Mouse (Mus musculus): ENCODE data around the gene Adamts4. TPM values are rescaled to one million over a fixed set of nuclear protein-coding genes. Genes with fewer than 3 reads are reported as not detected.

Gene Adamts4
- polyA plus RNA-seq, 1 experiment from 2014 or later = 6.1 TPM

DNA sequence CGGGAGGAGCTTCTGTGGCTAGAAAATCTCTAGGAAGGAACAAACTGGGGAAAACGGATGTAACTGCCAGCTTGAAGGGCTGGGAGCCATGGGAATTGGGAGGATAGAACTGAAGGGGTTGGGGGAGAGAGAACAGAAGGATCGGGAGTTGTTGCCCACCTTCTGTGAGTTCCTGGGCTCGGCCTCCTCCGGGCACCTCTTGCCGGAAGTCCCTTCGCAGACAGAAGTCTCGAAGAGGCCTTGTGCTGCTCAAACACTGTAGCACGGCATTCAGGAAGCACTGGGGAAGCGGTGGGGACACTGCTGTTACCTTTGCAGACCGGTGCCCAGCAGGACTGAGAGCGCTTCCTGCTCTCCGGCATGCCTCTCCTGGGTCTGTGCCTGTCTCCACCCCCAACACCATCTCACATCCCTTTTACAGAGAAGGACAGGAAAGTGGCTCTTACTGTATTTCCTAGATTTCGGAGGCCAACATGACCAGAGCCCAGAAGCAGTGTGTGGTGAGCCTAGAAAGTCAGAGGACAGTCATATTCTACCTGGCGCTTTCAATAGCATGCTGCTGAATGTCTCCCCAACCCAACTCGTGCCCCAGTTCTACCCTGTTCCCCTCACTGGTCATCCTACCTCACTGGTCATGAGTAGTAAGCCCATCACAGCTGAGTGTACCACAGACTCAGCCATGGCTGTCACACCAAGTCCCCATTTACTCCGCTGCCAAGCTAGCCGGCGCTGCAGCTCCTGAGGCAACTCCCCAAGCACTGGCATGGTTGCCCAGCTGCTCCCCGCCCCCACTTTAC, 35.1 kb downstream of the Adamts4 start:
- 87% methylated on average over 20 of the region's 20 CpGs for WGBS
- H3K4me1 ChIP-seq (ENCODE audit: control insufficient read depth, insufficient read depth, low read length) = 0 out of 2 replicates have a peak, but pooled peaks cover under 1% of the 10 kb centered on the region
- H3K27me3 ChIP-seq (ENCODE audit: control insufficient read depth, insufficient read depth, low read length) = no peaks in the 10 kb centered on the region
- ATAC-seq (replicated peaks; ENCODE audit: insufficient number of reproducible peaks, low FRiP score, low TSS enrichment, low read depth) = no peak
- H3K4me2 ChIP-seq (ENCODE audit: low read depth, low read length) = no peak overlapping the region
- no peak overlapping the region for H3K9ac ChIP-seq (replicated peaks; ENCODE audit: low read length)
- H3K9me3 ChIP-seq (replicated peaks; ENCODE audit: control insufficient read depth, low read length) = no peaks in the 10 kb centered on the region
- H3K36me3 ChIP-seq (replicated peaks; ENCODE audit: control insufficient read depth, insufficient read depth, low read depth, low read length) = no peaks in the 10 kb centered on the region; the same call in none of the 2 replicates
- H3K27ac ChIP-seq (replicated peaks; ENCODE audit: low read depth, low read length) = no peak overlapping the region
- no peak overlapping the region for H3K4me3 ChIP-seq (ENCODE audit: low read depth, low read length)
- DNase-seq (ENCODE audit: low spot score) = no peak

- no peak for ATAC-seq (replicated peaks; ENCODE audit: insufficient number of reproducible peaks, low FRiP score, low TSS enrichment, low read depth)
- Histone ChIP-seq H3K27ac (replicated peaks; ENCODE audit: low read depth, low read length) (no peak overlapping the region), H3K9me3 (replicated peaks; ENCODE audit: control insufficient read depth, low read length) (no peaks in the 10 kb centered on the region), H3K4me1 (ENCODE audit: control insufficient read depth, insufficient read depth, low read length) (no peaks in the 10 kb centered on the region), H3K27me3 (ENCODE audit: control insufficient read depth, insufficient read depth, low read length) (no peaks in the 10 kb centered on the region), H3K4me2 (ENCODE audit: low read depth, low read length) (peak overlapping the region; percentile 67; the same call in 1 of the 2 replicates), H3K9ac (replicated peaks; ENCODE audit: low read length) (no peak overlapping the region), H3K36me3 (replicated peaks; ENCODE audit: control insufficient read depth, insufficient read depth, low read depth, low read length) (no peaks in the 10 kb centered on the region; the same call in none of the 2 replicates), H3K4me3 (ENCODE audit: low read depth, low read length) (0 out of 2 replicates have a peak overlapping the region, but pooled peaks have one; percentile 90)
- 90% methylated on average over 19 of the region's 19 CpGs for WGBS
- no peak for DNase-seq (ENCODE audit: low spot score)
Observed at GRCm38 (mm10) chr1:171286517-171286916, 36.3 kb downstream of the Adamts4 start.

DNA sequence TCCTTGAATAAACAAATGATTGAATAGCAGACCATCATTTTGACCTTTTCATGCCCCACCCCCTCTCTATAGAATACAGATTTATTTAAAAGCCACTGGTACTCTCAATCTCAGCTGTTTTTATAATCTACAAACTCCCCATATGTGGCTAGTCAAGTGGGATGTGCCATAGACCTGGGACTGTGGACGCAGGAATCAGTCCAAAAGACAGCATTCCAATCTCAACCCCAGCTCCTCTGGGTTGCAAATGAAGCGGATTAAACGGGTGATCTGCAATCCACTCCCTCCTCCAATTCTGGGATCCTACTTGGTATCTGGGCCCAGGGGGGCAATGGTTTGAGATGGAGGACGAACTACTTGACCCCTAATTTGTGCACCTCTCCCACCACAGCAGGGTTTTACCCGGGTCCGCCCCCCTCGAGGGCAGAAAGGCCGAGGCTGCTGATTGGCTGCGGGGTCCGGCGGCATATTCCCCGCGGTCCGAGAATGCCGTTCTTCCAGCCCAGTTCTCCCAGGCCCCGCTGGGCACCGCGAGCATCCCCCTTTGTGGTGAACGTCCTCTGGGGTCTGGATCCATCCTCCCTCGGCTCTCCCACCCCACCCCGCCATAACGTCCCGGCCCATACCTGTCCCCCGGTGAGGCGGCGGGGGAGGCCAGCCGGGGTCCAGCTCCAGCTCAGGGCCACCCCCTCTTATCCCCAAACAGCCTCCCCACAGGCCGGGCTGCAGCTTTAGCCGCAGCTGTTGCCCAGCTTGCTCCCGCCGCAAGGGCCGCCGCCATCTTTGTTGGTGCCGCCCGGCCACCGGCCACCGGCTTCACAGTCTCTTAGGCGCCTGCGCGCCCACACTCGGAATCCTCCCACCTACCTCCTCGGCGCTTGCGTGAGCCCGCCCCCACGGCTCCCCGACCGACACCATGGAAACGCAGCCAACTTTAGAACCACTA, 37.2 kb downstream of the Adamts4 start, which contains the start of gene Usp21:
Gene Usp21 (minus strand): TSS at position 856 of the 946 bp plus-strand sequence.
- Histone ChIP-seq H3K27me3 (ENCODE audit: control insufficient read depth, insufficient read depth, low read length) (no peaks in the 10 kb centered on the region), H3K4me3 (ENCODE audit: low read depth, low read length) (peak within 1 kb of the TSS; percentile 90), H3K9ac (replicated peaks; ENCODE audit: low read length) (peak within 1 kb of the TSS; percentile 99), H3K9me3 (replicated peaks; ENCODE audit: control insufficient read depth, low read length) (no peaks in the 10 kb centered on the region), H3K4me1 (ENCODE audit: control insufficient read depth, insufficient read depth, low read length) (no peaks in the 10 kb centered on the region), H3K36me3 (replicated peaks; ENCODE audit: control insufficient read depth, insufficient read depth, low read depth, low read length) (no peaks in the 10 kb centered on the region; the same call in none of the 2 replicates), H3K4me2 (ENCODE audit: low read depth, low read length) (peak within 1 kb of the TSS; percentile 67), H3K27ac (replicated peaks; ENCODE audit: low read depth, low read length) (peak within 1 kb of the TSS; percentile 88)
- ATAC-seq (replicated peaks; ENCODE audit: insufficient number of reproducible peaks, low FRiP score, low TSS enrichment, low read depth) (peak; percentile 91), DNase-seq (ENCODE audit: low spot score) (peak; percentile 96)
- WGBS = 1% methylated on average over 48 of the region's 49 CpGs

- Histone ChIP-seq H3K4me3 (ENCODE audit: low read depth, low read length) (peak overlapping the region; percentile 90; the same call in 1 of the 2 replicates), H3K36me3 (replicated peaks; ENCODE audit: control insufficient read depth, insufficient read depth, low read depth, low read length) (no peaks in the 10 kb centered on the region; the same call in none of the 2 replicates), H3K9ac (replicated peaks; ENCODE audit: low read length) (no peak overlapping the region), H3K27me3 (ENCODE audit: control insufficient read depth, insufficient read depth, low read length) (no peaks in the 10 kb centered on the region), H3K4me1 (ENCODE audit: control insufficient read depth, insufficient read depth, low read length) (no peaks in the 10 kb centered on the region), H3K9me3 (replicated peaks; ENCODE audit: control insufficient read depth, low read length) (no peaks in the 10 kb centered on the region), H3K27ac (replicated peaks; ENCODE audit: low read depth, low read length) (peak overlapping the region; percentile 88; the same call in 1 of the 2 replicates), H3K4me2 (ENCODE audit: low read depth, low read length) (peak overlapping the region; percentile 67; the same call in 1 of the 2 replicates)
- ATAC-seq (replicated peaks; ENCODE audit: insufficient number of reproducible peaks, low FRiP score, low TSS enrichment, low read depth) = no peak
- no peak for DNase-seq (ENCODE audit: low spot score)
- 66% methylated on average over 4 of the region's 4 CpGs for WGBS
Observed at GRCm38 (mm10) chr1:171288328-171288727, 38.1 kb downstream of the Adamts4 start.

- H3K4me2 ChIP-seq (ENCODE audit: low read depth, low read length) = no peak overlapping the region
- no peak overlapping the region for H3K27ac ChIP-seq (replicated peaks; ENCODE audit: low read depth, low read length)
- no peaks in the 10 kb centered on the region for H3K27me3 ChIP-seq (ENCODE audit: control insufficient read depth, insufficient read depth, low read length)
- no peaks in the 10 kb centered on the region for H3K9me3 ChIP-seq (replicated peaks; ENCODE audit: control insufficient read depth, low read length)
- H3K36me3 ChIP-seq (replicated peaks; ENCODE audit: control insufficient read depth, insufficient read depth, low read depth, low read length) = no peaks in the 10 kb centered on the region; the same call in none of the 2 replicates
- DNase-seq (ENCODE audit: low spot score) (no peak), ATAC-seq (replicated peaks; ENCODE audit: insufficient number of reproducible peaks, low FRiP score, low TSS enrichment, low read depth) (no peak)
- no peak overlapping the region for H3K9ac ChIP-seq (replicated peaks; ENCODE audit: low read length)
- H3K4me1 ChIP-seq (ENCODE audit: control insufficient read depth, insufficient read depth, low read length) = no peaks in the 10 kb centered on the region
- WGBS = 84% methylated on average over 3 of the region's 3 CpGs
- H3K4me3 ChIP-seq (ENCODE audit: low read depth, low read length) = no peak overlapping the region
Observed at GRCm38 (mm10) chr1:171293351-171293750, 43.1 kb downstream of the Adamts4 start.

DNA sequence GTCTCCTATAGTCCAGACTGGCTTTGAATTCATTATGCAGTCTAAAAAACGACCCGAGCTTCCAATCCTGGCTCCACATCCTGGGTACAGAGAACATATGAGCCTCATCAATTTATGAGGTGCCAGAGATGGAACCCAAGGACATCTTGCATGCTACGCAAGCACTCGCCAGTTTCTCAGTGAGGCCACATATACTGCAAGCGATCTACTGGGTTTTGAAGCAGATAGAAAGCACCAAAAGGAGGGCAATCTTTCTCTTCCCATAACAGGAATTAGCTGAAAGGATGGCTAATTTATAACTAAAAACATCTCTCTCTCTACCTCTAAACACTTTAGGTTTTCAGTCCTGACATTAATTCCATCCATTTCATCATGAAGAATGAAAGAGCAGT, 43.7 kb downstream of the Adamts4 start:
- H3K4me2 ChIP-seq (ENCODE audit: low read depth, low read length) = peak overlapping the region; percentile 46
- H3K9me3 ChIP-seq (replicated peaks; ENCODE audit: control insufficient read depth, low read length) = no peaks in the 10 kb centered on the region
- no peaks in the 10 kb centered on the region for H3K27me3 ChIP-seq (ENCODE audit: control insufficient read depth, insufficient read depth, low read length)
- peak overlapping the region; percentile 71 for H3K4me3 ChIP-seq (ENCODE audit: low read depth, low read length)
- peak overlapping the region; percentile 91 for H3K9ac ChIP-seq (replicated peaks; ENCODE audit: low read length)
- H3K27ac ChIP-seq (replicated peaks; ENCODE audit: low read depth, low read length) = peak overlapping the region; percentile 91; the same call in 1 of the 2 replicates
- ATAC-seq (replicated peaks; ENCODE audit: insufficient number of reproducible peaks, low FRiP score, low TSS enrichment, low read depth) (no peak), DNase-seq (ENCODE audit: low spot score) (no peak)
- 55% methylated on average over 5 of the region's 5 CpGs for WGBS
- H3K36me3 ChIP-seq (replicated peaks; ENCODE audit: control insufficient read depth, insufficient read depth, low read depth, low read length) = no peaks in the 10 kb centered on the region; the same call in none of the 2 replicates
- no peaks in the 10 kb centered on the region for H3K4me1 ChIP-seq (ENCODE audit: control insufficient read depth, insufficient read depth, low read length)

DNA sequence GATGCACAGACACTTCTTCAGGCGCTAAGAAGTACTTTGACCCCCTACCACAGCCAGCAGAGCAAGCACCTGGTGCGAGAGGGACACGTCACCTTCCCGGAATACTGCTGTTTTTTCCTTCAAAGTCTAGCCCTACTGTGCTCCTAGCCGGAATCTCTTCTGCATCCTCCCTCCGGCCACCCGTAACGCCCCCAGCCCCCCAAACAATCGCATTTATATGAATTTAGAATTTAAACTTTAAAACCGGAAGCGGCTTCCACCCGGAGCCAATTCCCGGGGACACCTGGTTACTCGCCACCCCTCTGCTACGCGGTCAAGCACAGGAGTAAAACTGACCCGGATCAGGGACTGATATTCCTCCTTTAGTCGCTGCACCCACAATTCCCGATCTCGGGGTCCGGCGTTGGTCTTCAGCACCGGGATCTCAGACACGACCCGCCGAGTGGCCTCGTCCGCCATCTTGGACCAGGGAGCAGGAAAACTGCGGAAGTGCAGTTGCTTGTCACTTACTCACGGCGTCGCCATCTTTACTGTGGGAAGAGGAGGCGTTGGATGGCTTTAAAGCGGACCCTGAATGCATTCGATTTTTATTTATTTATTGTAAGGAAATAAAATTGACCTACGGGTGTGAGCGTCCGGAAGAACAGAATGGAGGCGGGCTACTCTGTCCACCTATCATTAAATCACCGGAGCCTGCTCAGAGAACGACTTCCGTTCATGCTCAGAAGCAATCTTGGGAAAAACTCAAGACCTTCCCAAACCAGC, 44.3 kb downstream of the Adamts4 start, which contains the start of gene Ufc1:
Gene Ufc1 (minus strand): TSS at position 727 of the 765 bp plus-strand sequence.
- Histone ChIP-seq H3K4me1 (ENCODE audit: control insufficient read depth, insufficient read depth, low read length) (no peaks in the 10 kb centered on the region), H3K4me3 (ENCODE audit: low read depth, low read length) (peak within 1 kb of the TSS; percentile 71), H3K36me3 (replicated peaks; ENCODE audit: control insufficient read depth, insufficient read depth, low read depth, low read length) (no peaks in the 10 kb centered on the region), H3K9me3 (replicated peaks; ENCODE audit: control insufficient read depth, low read length) (no peaks in the 10 kb centered on the region), H3K27ac (replicated peaks; ENCODE audit: low read depth, low read length) (peak within 1 kb of the TSS; percentile 91), H3K9ac (replicated peaks; ENCODE audit: low read length) (peak within 1 kb of the TSS; percentile 91), H3K27me3 (ENCODE audit: control insufficient read depth, insufficient read depth, low read length) (no peaks in the 10 kb centered on the region), H3K4me2 (ENCODE audit: low read depth, low read length) (peak within 1 kb of the TSS; percentile 46)
- WGBS = under 1% methylated on average over 42 of the region's 42 CpGs
- DNase-seq (ENCODE audit: low spot score) = peak; percentile 89
- peak; percentile 42 for ATAC-seq (replicated peaks; ENCODE audit: insufficient number of reproducible peaks, low FRiP score, low TSS enrichment, low read depth)
